Mouse (Mus musculus) layer of hippocampus, postnatal 36 days (tissue): ENCODE measurements around the gene Nr1i2. TPM values are rescaled to one million over a fixed set of nuclear protein-coding genes. Genes with fewer than 3 reads are reported as not detected.
A peak's percentile ranks its signal among the peaks of the same experiment; 100 is the strongest.
"Not testable (repeated sequence)": the region's sequence is repeated elsewhere in the genome, so short reads cannot be mapped to it uniquely, and the experiment has no call there.

Experiments used
- DNase-seq, 2 experiments: peaks; one replicate each; pipeline ENCODE4 v3.0.0; 2022
- total RNA-seq, 2 experiments: library from RNA; stranded (reverse); gene quantifications; 2 replicates each; pipeline ENCODE4 v1.2.3; 2021

Nr1i2 gene
- not detected for total RNA-seq

DNA sequence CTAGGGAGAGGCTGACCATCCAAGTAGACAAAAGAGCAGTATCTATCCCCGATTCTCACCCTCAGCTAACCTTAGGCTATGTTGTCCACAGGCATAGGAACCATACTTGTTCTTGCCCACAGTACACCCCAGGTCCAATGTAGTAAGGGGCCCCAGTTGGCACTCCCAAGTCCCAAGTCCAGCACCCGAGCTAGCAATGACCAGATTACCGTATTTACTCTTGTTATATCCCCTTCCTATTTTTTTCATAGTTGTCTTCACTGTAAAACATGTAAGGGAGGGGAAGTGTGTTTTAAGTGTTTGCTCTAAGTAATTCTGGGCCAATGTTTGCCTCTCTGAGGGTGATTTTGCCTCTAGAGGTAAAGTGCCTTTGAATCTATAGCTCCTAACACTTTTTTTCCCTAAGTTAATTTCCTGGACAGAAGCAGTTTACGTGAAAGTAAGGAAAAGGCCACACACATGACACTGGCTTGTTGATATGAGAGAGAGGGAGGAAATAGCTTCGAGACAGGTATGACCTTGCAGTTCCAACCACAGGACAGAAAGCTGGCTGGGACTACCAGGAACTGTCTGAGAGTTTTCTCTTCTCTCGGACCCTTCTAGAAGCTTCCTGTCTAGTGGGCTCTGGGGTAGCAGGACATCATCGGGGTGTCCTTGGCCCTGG, at the start of gene Nr1i2:
TSS of gene Nr1i2 (minus strand) at position 140 of the 664 bp plus-strand sequence.
- no peak for DNase-seq

DNA sequence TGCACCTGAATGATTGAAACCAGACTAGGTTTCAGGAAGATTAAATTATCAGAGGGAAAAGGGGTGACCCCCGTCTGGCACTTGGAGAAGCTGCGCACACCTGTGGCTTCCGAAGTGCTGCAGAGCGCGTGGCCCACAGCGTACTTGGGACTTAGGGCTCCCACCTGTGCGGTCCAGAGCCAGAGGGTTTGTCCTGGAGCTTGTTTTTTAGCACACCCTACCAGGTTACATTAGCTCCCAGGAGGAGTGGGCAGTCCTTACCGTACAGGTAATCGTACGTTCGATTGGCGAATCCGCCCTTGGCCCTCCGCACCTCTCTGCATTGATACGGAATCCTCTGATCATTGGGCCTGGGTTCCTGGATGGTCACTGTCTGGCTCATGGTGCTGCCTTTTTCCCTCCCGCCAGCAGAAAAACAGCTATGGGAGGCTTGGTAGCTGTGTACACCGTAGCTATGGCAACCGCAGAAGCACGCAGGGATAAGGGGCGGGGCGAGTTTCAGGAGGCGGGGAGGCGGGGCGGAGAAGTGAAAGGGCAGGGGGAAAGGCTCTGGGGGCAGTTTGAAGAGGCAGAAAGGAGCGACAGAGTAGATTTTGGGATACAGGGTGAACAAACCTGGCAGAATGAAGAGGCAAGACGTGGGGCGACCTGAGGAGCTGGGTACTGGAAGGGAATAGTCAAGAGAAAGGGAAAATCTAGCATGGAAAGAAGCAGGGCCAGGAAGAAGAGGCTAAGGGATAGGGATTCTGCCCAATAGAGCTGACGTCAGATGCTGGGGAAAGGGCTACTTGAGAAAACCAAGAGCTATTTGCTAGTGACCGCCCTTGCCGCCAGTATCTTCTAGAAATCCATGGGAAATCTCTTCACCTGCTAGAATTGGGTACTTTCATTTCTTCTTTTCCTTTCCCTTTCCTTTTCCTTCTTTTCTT, 47.0 kb upstream of the Nr1i2 start, which contains the start of gene Maats1:
TSS of gene Maats1 (minus strand) at position 748 of the 929 bp plus-strand sequence.
- DNase-seq = peak; percentile 69 to 70

DNA sequence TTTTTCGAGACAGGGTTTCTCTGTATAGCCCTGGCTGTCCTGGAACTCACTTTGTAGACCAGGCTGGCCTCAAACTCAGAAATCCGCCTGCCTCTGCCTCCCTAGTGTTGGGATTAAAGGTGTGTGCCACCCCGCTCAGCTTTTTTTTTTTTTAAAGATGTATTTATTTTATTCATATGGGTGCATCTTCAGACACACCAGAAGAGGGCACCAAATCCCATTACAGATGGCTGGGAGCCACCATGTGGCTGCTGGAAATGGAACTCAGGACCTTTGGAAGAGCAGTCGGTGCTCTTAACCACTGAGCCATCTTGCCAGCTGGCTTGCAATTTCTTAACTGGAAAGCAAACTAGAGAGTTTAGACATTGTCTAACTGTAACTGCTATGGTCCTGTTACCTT, 43.5 kb upstream of the Nr1i2 start:
- not testable (repeated sequence) for DNase-seq

DNA sequence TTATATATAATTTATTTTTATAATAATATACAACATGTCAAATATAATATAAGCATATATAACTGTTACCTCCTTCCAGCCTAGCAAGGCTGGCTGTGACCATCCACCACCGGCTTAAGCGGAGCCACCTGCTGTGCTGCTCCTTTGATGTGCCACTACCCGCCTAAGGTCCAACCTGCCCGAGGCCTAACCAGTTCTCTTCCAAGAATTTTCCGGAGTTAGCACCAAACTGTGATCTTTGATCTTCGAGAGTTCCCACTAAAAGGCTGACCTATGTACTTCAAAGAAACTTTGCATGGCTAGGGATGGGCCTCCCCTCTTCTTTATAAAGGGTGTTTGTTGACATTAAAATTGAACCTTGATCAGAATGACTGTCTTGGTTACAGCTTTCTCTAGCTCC, 39.8 kb upstream of the Nr1i2 start:
- DNase-seq = no peak

DNA sequence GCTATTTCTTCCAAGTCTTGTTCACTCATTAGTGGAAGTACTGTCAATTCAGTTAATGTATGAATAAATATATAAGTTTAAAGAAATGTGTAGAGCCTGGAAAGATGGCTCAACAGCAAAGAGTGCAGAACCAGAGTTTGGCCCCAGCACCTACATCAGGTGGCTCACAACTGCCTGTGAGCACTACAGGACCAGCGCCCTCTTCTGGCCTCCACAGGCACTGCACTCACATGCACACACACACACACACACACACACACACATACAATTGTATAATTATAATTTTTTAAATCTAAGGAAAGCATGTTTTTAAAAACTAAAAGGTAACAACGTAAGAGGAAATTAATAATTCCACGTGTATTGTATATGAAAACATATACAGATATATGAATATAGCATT, 34.7 kb upstream of the Nr1i2 start:
- no peak for DNase-seq

DNA sequence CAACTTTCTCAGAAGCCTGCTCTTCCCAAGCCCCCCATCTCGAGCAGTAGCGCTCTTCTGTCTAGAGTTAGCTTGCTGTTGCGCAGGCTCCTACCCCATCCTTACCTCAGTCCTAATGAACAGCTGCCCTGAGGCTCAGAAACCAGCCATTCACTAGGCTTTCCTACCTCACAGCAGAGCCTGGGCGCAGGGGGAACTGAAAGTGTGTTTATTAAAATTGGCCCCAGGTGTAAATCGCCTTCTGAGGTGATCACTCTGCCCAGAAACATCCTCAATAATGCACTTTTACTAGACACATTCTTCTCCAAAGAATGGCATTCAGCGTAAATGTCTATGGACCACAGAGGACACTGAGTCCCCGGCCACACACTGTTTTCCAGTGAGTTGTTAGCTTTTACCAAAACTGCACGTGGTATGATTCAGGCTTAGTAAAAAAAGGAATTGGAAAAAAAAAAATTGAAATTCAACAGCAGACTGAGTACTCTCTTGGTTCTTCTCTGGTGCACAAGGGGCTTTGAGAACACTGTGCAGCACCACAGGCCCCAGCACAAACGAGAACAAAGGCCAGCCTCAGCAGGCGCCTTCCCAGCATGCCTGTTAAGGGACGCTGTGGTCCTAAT, 32.3 kb upstream of the Nr1i2 start:
- no peak for DNase-seq

DNA sequence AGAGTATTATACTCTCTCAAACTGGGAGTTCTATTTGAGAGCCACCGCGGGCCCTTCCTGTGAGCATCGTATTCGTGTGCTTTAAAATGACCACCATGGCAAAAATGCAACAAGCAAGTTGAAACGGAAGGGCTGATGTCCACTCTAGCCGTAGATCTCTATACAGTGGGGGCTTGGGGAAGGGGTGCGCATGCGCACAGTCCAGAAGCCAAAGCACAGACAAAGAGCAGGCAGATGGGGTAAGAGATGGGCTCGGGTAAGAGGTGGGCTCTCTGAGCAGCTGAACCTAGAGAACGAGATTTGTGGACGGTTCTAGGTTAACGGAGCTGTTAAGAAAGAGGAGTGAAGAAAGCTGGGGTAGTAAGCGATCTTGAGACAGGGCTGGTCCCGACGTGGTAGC, 29.7 kb upstream of the Nr1i2 start:
- no peak for DNase-seq

DNA sequence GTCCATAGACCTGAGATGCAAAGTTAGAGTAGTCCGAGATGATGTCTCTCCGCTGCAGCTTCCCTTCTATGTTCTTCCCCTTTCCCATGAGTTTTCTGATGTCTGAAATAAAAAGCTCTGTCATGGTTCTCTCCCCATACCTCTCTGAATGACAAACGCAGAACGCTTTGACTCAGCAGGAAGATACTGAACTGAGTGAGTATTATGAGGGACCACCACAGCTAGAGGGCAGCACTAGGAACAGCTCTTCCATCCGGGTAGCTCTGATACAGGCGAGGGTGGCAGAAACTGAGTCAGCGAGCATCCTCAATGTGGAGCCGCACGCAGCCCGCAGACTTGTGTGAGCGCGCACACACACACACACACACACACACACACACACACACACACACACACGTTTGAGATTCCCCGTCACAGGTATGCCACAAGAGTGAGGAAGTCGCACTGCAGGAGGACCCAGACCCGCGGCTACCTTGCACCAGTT, 26.9 kb upstream of the Nr1i2 start:
- peak; percentile 36 to 44 for DNase-seq

DNA sequence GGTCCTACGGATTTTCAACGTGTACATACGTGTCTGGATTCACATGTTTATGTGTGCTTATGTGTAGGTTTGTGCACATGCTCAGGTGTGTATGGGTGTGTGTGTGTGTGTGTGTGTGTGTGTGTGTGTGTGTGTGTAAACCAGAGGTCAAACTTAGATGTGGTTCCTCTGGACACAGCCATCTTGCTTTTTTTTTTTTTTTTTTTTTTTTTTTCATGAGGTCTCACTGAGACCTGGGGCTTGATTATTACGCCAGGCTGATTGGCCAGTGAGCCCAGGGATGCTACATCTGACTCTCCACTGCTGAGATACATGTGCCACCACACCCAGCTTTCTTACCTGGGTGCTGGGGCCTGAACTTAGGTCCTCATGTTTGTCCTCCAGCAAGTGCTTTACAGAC, 24.5 kb upstream of the Nr1i2 start:
- no peak for DNase-seq

DNA sequence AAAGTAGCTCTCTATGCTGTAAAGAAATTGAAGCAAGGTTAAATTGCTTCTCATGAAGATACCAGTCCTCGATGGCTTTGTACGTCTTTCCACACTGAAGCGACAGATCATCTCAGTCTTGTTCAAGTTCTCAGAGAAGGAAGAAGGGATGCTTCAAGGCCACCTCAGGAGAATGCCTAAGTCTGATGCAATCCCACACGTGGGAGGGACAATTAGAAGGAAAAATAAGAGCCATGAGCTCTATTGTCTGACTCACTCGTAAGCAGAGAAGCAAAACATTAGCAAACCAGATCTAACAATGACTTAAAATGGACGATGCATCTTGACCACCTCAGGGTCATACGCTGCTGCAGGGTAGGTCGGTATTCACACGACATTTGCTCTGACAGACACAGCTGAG, 23.9 kb upstream of the Nr1i2 start:
- no peak for DNase-seq

DNA sequence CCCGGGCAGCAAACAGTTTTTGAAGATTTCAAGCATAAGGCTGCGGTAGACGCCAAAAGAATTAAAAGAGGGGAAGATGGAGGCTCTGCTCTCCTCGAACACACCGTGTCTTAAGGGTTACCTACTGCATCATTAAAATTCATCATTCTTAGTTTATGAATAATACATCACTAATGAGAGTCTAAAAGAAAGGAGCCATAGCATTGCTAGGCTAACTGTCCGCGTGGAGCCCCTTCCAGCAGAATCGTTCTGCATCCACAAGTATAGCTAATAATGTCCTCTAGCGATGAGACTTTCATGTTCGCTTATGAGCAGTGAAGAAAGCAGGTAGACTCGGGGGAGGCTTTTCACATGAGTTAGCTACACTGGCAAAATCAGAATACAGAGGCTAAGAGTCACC, 13.6 kb upstream of the Nr1i2 start:
- no peak for DNase-seq

DNA sequence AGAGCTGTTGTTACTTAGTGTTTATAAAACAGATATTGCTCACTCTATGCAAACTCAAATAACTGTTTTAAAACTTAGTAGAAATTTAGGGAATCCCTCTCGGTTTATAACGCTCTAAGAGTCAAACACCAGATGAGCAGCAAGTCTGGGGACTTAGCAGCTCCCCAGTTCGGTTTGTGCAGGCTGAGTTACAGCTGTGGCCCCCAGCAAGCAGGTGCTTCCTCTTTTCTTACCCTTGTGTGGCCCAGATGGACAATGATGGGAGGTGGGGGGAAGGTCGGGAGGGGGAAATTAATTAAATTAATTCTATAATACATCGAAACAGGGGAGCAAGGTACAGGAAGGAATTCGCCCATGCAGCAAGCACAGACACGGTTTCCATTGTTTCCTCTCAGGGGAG, 13.0 kb upstream of the Nr1i2 start:
- DNase-seq = no peak

DNA sequence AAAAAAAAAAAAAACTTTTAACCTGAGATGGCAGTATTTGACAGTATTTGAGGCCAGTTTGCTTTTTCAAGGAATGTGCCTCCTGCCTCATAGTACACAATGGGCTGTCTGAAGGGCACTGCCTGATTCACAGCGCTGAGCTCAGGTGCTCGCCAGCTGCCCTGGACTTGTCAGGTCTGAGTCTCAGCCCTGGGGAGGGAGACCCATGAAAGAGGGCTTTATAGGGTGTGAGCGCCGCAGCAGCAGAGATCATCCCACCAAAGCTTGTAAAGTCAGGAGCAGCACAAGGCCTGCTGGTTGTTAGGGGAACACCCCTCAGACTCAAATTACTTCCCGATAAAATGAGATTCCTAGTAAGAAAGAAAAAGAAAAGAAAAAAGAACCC, 12.6 kb upstream of the Nr1i2 start:
- DNase-seq = no peak

DNA sequence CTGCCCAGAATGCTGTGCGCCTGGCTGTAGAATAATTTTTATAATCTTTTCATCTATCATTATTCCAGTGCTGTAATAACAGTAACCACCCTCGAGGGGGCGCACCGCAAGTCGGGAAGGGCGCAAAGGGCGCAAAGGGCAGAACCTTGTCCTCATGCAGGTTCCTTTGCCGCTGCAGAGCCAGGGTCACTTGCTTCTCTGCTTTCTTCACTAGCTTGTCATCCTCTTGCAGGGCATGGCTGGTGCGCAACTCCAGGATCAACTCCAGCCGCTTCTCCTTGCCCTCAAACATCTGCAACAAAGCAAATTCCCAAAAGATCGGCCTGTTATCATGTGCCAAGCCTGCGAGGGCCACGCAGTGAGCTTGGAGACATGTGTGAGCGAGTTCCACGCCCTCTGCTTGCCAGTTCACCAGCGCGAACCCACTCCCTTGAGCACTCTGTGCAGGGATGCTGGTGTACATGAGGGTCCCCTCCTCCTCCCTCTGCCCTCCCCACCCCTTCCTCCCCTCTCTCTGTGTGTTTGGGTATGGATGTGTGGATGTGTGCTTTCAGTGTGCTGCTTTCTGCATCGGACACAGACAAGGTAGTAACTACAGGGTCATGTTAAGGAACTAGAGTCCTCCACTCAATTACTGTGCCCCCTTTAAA, 12.1 kb upstream of the Nr1i2 start:
- DNase-seq = no peak

DNA sequence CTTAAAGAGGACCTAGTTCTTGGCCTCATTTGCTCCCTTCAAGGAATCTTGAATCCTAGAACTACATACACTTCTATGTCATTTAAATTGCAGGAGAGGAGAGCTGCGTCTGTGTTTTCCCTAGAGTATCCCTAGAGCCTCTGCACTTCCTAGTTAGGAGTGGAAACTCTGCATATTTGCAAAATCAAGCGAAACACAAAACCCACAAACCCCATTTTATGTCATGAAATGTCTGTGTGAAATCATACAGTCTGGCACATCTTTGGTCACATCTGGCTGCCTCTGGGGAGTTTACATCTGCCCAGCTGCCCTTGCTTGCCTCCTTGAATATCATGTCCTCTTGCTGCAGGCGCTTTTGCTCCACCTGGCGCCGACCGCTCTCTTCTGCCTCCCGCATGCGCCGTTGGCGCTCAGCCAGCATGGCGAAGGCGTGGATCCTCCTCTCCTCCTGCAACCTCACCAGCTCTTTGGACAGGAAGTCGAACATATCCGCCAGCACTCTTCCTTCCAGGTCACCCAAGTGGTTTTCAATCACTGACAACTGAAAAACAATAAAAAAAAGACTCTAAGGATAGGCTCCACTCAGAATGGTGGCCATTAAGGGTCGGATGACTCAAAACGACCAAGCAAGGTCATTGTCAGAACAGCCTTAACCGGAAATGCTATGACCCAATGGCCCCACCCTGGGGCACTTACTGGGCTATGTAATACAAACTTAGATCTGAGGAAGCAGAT, 10.0 kb upstream of the Nr1i2 start:
- no peak for DNase-seq

DNA sequence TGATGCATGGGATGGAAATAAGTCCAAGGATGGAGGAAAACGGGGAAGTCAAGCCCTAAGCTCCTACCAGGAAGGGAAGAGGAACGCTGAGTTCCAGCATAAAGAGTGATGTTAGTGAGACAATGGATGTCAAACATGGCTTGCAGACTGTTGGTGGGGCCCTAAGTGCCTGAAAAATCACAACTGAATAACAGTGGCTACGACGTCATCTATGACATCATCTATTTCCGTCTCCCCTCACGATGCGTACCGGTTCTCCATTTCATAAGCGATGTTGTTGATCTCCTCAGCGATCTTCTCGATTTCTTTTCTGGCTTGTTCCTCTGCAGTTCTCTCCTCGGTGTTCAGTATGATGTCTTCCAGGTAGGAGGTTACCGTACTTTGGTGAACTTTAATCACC, 7.7 kb upstream of the Nr1i2 start:
- DNase-seq = no peak

DNA sequence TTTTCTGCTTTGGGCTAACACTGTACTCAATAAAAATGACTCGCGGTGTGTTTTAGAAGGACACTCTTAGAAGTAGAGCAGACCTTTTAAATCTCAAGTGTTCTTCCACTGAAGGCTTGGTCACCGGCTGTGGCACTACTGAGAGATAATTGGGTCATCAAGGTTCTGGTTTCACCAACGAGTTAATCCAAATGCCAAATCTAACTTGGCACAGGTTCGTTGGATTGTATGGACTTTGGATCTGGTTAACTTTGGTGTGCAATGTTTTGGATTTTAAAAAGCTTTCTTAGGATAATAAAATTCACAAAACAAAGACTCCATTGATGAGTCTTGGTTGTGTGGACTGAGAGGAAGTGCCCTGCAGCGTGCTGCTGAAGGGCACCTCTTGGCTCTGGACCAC, 3.8 kb upstream of the Nr1i2 start:
- no peak for DNase-seq

DNA sequence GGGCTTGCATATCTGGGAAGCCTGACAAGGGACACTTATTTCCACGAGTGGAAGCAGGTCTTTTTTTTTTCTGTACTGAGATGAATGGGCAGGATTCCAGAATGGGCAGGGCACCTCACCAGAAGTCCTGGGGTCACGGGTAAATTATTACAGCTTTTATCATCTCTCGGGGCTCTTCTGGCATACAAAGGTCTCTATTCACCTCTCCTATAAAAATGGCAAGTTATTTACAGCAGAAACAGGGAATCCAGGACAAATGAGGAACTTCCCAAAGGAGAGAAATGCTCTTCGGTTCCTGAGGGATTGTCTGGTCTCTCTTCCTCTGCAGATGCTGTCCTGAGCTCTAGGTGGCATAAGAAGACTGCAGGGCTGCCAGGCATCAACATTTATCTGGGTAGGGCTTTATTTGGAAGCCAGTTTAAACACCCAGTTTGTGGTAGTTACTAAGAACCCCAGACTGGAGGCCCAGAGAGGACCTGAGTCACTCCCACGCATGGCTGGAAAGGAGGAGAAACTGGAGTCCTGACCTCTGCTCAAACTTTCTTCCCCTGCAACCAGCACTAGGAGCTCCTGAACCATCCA, 816 bp upstream of the Nr1i2 start:
- no peak for DNase-seq

DNA sequence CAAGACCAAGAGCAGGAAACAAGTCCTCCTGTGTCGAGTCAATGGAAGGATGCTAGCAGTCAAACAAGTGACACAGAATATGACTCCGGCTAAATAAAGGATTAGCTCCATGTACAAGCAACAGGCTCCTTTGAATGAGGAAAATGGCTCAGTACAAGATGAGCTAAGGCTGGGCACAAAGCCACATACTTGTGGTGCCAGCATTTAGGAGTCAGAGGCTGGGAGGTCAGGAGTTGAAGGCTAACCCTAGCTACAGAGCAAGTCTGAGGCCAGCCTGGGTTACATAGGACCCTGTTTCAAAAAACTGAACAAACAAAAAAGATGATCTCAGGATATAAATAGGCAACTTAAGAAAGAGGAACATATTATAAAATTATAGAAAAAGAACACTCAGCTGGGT, 4.5 kb downstream of the Nr1i2 start:
- DNase-seq = no peak

DNA sequence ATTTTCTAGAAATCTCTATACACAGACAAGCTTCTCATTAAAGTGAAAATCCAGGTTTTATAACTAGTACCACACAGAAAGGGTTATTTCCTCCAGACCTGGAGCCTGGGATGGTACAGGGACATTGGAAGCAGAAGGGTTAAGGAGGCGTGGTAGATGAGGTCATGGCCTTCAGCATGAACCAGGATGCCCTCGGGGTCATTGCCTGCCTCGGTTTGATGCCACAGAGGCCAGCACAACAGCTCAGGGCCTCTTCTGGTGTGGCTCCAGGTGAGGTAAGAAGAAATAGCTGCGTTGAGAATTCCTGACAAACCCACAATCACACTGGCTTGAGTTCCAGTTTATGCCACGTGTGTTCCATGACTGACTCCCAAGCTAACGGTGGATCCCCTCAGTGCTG, 5.8 kb downstream of the Nr1i2 start:
- no peak for DNase-seq

DNA sequence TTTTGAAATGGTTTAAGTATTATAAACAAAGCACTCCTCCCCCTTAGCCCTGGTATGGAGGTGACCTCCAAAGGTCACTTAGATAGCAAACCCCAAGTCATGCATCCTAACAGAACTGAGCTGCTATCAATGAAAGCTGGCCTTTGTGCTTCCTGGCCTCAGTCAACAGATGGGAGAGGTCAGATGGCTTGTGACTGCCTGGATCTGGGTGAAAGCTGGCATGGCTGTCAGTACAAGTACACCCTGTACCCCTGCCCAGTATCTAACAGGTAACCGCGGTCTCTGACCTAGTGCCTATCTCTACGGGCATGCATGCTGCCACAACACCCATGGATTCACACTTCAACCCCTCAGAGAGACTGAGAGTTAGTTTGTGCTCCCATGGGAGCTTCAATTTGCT, 6.9 kb downstream of the Nr1i2 start:
- no peak for DNase-seq

DNA sequence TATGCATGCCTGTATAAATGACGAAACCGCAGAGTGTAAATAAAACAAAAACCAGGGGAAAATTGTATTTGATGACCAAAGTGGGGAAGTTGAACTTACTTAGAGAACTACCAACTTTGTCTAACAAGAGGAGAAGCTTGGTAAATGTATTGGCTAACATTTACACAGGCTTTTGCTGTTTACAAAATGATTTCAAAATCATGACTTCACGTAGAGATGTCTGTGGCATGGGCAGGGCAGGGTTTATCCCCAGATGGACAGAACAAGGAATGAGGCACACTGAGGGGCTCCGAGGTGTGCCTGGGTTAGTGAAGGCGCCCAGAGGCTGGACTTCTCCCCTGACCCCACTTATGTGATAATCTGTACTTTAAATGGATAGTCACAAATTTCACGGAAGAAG, 7.3 kb downstream of the Nr1i2 start:
- DNase-seq = no peak
